Mouse (Mus musculus) left cerebral cortex, postnatal 36 days (tissue): ENCODE results near the gene Cxcl15. TPM values are rescaled to one million over a fixed set of nuclear protein-coding genes. Genes with fewer than 3 reads are reported as not detected.

ENCODE experiments used
- microRNA-seq: library from miRNA; unstranded; fragments of <30 nt; microRNA quantifications from one replicate; pipeline ENCODE4 v1.2.0, GENCODE M21; 2022
- total RNA-seq, 2 experiments: library from RNA; stranded (reverse); gene quantifications; 2 replicates each; pipeline ENCODE4 v1.2.3; 2021

Gene Cxcl15
- total RNA-seq, 2 experiments from 2014 or later = not detected

Small RNA genes within 50 kb of the gene (microRNA-seq; reads per million reads assigned to microRNA genes)
- gene Gm24322 = not detected

Other genes starting within 250 kb of the Cxcl15 start
- under 1 TPM; 0.16 to 0.27 TPM for gene 5830473C10Rik, start 233.4 kb upstream of the Cxcl15 start, total RNA-seq
- gene Rassf6, start 153.9 kb upstream of the Cxcl15 start, total RNA-seq = 1 to 10 TPM in 1 of 2 experiments, under 1 TPM in 1; 0.97 to 1.4 TPM
- gene Cxcl5, start 35.2 kb upstream of the Cxcl15 start, total RNA-seq = under 1 TPM in 1 of 2 experiments, not detected in 1; 0.20 TPM
- under 1 TPM in 1 of 2 experiments, not detected in 1; 0.88 TPM for gene Ppbp, start 26.0 kb upstream of the Cxcl15 start, total RNA-seq
- gene Pf4, start 22.1 kb upstream of the Cxcl15 start, total RNA-seq = 1 to 10 TPM; 2.3 to 2.9 TPM
- gene Cxcl3, start 8.4 kb upstream of the Cxcl15 start, total RNA-seq = not detected
- gene Cxcl1, start 96.7 kb downstream of the Cxcl15 start, total RNA-seq = not detected
- gene Cxcl2, start 109.3 kb downstream of the Cxcl15 start, total RNA-seq = not detected
- 10 to 100 TPM; 17.0 to 17.8 TPM for gene Mthfd2l, start 136.6 kb downstream of the Cxcl15 start, total RNA-seq
- under 1 TPM in 1 of 2 experiments, not detected in 1; 0.23 TPM for gene Epgn, start 232.9 kb downstream of the Cxcl15 start, total RNA-seq